Mouse (Mus musculus) urinary bladder, postnatal 14 days (tissue): ENCODE data around the gene Ttc30a2.

Experiments
- DNase-seq: peaks from one replicate; pipeline ENCODE4 v3.0.0; 2021; ENCODE audit warnings: low spot score

Ttc30a2 gene

GRCm38 (mm10) chr2:75928011-75928410 lies 50.0 kb downstream of the Ttc30a2 start:
- DNase-seq = no peak

- no peak for DNase-seq
Observed at GRCm38 (mm10) chr2:75926061-75926460, 51.9 kb downstream of the Ttc30a2 start.
